Mouse (Mus musculus) testis, adult 2 months (tissue): ENCODE measurements around the gene Nyx. TPM values are rescaled to one million over a fixed set of nuclear protein-coding genes. Genes with fewer than 3 reads are reported as not detected.

Experiments
- H3K27ac ChIP-seq: fragments of 200-500 bp; 2 replicates; pipeline ENCODE4 v1.5.1; 2012; ENCODE audit warnings: low read depth, low read length; ENCODE audit not compliant: control insufficient read depth, insufficient read depth
- H3K27me3 ChIP-seq: fragments of 200-500 bp; 2 replicates; pipeline ENCODE4 v1.6.1; 2012; ENCODE audit warnings: mild to moderate bottlenecking, low read length, moderate library complexity; ENCODE audit not compliant: control insufficient read depth, insufficient read depth
- H3K36me3 ChIP-seq: fragments of 200-500 bp; 2 replicates; pipeline ENCODE4 v1.6.1; 2012; ENCODE audit warnings: mild to moderate bottlenecking, low read length; ENCODE audit not compliant: control insufficient read depth, insufficient read depth
- H3K4me1 ChIP-seq: fragments of 200-500 bp; 2 replicates; pipeline ENCODE4 v1.6.1; 2012; ENCODE audit warnings: low read length; ENCODE audit not compliant: control insufficient read depth, insufficient read depth
- H3K4me3 ChIP-seq: fragments of 200-500 bp; 2 replicates; pipeline ENCODE4 v1.5.1; 2012; ENCODE audit warnings: low read depth, mild to moderate bottlenecking, low read length, moderate library complexity, mixed read lengths; ENCODE audit not compliant: control insufficient read depth
- CTCF ChIP-seq: fragments of 200-500 bp; IDR thresholded peaks from 2 replicates; pipeline ENCODE4 v1.5.1; 2012; ENCODE audit warnings: low read depth, mild to moderate bottlenecking, inconsistent platforms, low read length, moderate library complexity; ENCODE audit not compliant: control insufficient read depth, insufficient read depth, insufficient replicate concordance
- POLR2A ChIP-seq: fragments of 200-500 bp; IDR thresholded peaks from 2 replicates; pipeline ENCODE4 v1.6.1; 2012; ENCODE audit warnings: low read depth, mild to moderate bottlenecking, inconsistent platforms, low read length, moderate library complexity; ENCODE audit not compliant: control insufficient read depth
- polyA plus RNA-seq: library from polyadenylated mRNA; depleted of rRNA; stranded (reverse); fragments of >200 nt; gene quantifications from 2 replicates; pipeline ENCODE4 v1.2.3, GENCODE M21; 2012

The Nyx gene
- polyA plus RNA-seq, 1 experiment, result 1.4 TPM

- Histone ChIP-seq H3K4me1 (no peaks in the 10 kb centered on the region), H3K27ac (no peak overlapping the region), H3K4me3 (no peak overlapping the region), H3K36me3 (no peaks in the 10 kb centered on the region), H3K27me3 (no peaks in the 10 kb centered on the region)
- TF ChIP-seq POLR2A (no peak), CTCF (no peak)
Measured at GRCm38 (mm10) chrX:13494892-13495703, 29.2 kb downstream of the Nyx start.

- H3K4me3 ChIP-seq, result no peak overlapping the region
- no peaks in the 10 kb centered on the region for H3K4me1 ChIP-seq
- no peaks in the 10 kb centered on the region for H3K27me3 ChIP-seq
- TF ChIP-seq CTCF, result no peak
- no peak for TF ChIP-seq POLR2A
- H3K36me3 ChIP-seq, result no peaks in the 10 kb centered on the region
- no peak overlapping the region for H3K27ac ChIP-seq
Measured at GRCm38 (mm10) chrX:13500284-13500683, 34.4 kb downstream of the Nyx start.

GRCm38 (mm10) chrX:13502862-13503375 lies 37.0 kb downstream of the Nyx start:
- Histone ChIP-seq H3K4me1 (no peaks in the 10 kb centered on the region), H3K27me3 (no peaks in the 10 kb centered on the region), H3K4me3 (no peak overlapping the region), H3K27ac (no peak overlapping the region), H3K36me3 (no peaks in the 10 kb centered on the region)
- TF ChIP-seq CTCF (no peak), POLR2A (no peak)

- no peaks in the 10 kb centered on the region for H3K4me1 ChIP-seq
- no peaks in the 10 kb centered on the region for H3K27me3 ChIP-seq
- TF ChIP-seq POLR2A (no peak), CTCF (no peak)
- H3K4me3 ChIP-seq, result no peak overlapping the region
- no peak overlapping the region for H3K27ac ChIP-seq
- no peaks in the 10 kb centered on the region for H3K36me3 ChIP-seq
Measured at GRCm38 (mm10) chrX:13504389-13504788, 38.5 kb downstream of the Nyx start.

GRCm38 (mm10) chrX:13506376-13506775 lies 40.5 kb downstream of the Nyx start:
- H3K27ac ChIP-seq, result no peak overlapping the region
- no peaks in the 10 kb centered on the region for H3K27me3 ChIP-seq
- no peaks in the 10 kb centered on the region for H3K4me1 ChIP-seq
- H3K36me3 ChIP-seq, result no peaks in the 10 kb centered on the region
- TF ChIP-seq POLR2A, result no peak
- no peak for TF ChIP-seq CTCF
- H3K4me3 ChIP-seq, result no peak overlapping the region

DNA sequence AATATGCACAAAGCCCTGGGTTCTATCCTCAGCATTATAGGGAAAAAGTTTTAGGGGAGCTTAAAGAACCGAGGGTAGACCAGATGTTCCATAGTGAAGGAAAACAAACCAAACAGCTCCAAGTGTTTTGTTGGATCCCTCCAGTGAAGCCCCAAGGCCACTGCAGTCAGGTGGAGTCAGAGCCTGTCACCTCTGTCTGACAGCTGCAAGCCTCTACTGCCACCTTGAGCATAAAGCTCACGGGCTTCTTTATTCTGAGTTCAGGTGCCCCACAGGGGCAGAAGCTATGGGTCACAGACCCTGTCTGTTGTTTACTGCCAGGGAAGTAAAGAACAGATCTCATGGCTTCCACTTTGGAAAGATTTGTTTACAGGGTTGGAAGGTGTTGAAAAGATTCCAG lies 47.2 kb downstream of the Nyx start:
- TF ChIP-seq CTCF, result no peak
- TF ChIP-seq POLR2A, result no peak
- Histone ChIP-seq H3K4me3 (no peak overlapping the region), H3K27me3 (no peaks in the 10 kb centered on the region), H3K4me1 (no peaks in the 10 kb centered on the region), H3K27ac (no peak overlapping the region), H3K36me3 (no peaks in the 10 kb centered on the region)

DNA sequence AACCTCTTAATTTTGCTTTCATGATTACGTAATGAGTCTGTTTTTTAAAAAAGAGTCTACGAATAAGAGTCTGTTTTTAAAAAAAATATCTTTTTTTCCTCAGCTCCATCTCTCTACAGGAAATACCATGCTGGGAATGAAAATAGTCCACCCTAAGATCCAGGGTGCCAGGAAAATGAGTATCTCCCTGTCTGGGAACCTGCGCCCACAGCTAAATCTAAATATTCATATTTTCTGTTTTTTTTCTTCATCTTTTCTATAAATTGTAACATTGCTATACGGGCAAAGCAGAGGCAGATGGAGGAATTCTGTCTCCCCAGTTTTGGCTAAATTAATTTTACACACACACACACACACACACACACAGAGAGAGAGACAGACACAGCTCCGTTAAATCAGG lies 48.0 kb downstream of the Nyx start:
- H3K27me3 ChIP-seq, result no peaks in the 10 kb centered on the region
- H3K27ac ChIP-seq, result no peak overlapping the region
- H3K36me3 ChIP-seq, result no peaks in the 10 kb centered on the region
- TF ChIP-seq CTCF (no peak), POLR2A (no peak)
- H3K4me1 ChIP-seq, result no peaks in the 10 kb centered on the region
- no peak overlapping the region for H3K4me3 ChIP-seq

- H3K36me3 ChIP-seq, result no peaks in the 10 kb centered on the region
- 0 out of 2 replicates have a peak overlapping the region, but pooled peaks have one; percentile 16 for H3K4me3 ChIP-seq
- no peak overlapping the region for H3K27ac ChIP-seq
- H3K27me3 ChIP-seq, result no peaks in the 10 kb centered on the region
- TF ChIP-seq POLR2A, result no peak
- no peak for TF ChIP-seq CTCF
- H3K4me1 ChIP-seq, result no peaks in the 10 kb centered on the region
Measured at GRCm38 (mm10) chrX:13516451-13516850, 50.5 kb downstream of the Nyx start.
